Mouse (Mus musculus) intestine, embryonic 16.5 days (tissue): ENCODE measurements around the gene Mid2. TPM values are rescaled to one million over a fixed set of nuclear protein-coding genes. Genes with fewer than 3 reads are reported as not detected.

Source experiments
- polyA plus RNA-seq: library from polyadenylated mRNA; unstranded; fragments of >200 nt; fragmentation: Nextera tagmentation; extraction: Ambion mirVana; gene quantifications from 2 replicates; pipeline ENCODE4 v1.2.1, GENCODE M21; 2015

Mid2 gene
- polyA plus RNA-seq, 1 experiment from 2014 or later = 1.6 TPM

Other genes starting within 250 kb of the Mid2 start
- 17.3 and 19.7 TPM in 2 replicates for gene Prps1, start 208.0 kb upstream of the Mid2 start, polyA plus RNA-seq
- 71.2 and 75.0 TPM in 2 replicates for gene Tsc22d3, start 63.9 kb upstream of the Mid2 start, polyA plus RNA-seq
- gene Tex13b, start 148.8 kb downstream of the Mid2 start, polyA plus RNA-seq = not detected in 2 replicates
- 0.45 and 0.67 TPM in 2 replicates for gene Vsig1, start 243.0 kb downstream of the Mid2 start, polyA plus RNA-seq